Mouse (Mus musculus): ENCODE data around the gene Cd300lf. TPM values are rescaled to one million over a fixed set of nuclear protein-coding genes. Genes with fewer than 3 reads are reported as not detected.

Cd300lf gene
- polyA plus RNA-seq (2014; fragmentation: Illumina TruSeq; extraction: RNeasy Lipid Tissue Mini Kit (QIAGEN cat#74804); ENCODE audit: low replicate concordance), result 3.8 TPM

GRCm38 (mm10) chr11:115133800-115134199 is at the start of gene Cd300lf:
TSS of gene Cd300lf (minus strand) at chr11:115133992.

GRCm38 (mm10) chr11:115162832-115163480 is 29.2 kb upstream of the Cd300lf start, which contains the start of gene Slc9a3r1:
TSS of gene Slc9a3r1 (plus strand) at chr11:115163341.

GRCm38 (mm10) chr11:115091362-115091901 is 42.4 kb downstream of the Cd300lf start, which contains the start of gene Rab37:
TSS of gene Rab37 (plus strand) at chr11:115091431.

Other genes starting within 250 kb of the Cd300lf start
- 6.1 TPM for gene Cd300a, start 244.0 kb downstream of the Cd300lf start, polyA plus RNA-seq (2014; fragmentation: Illumina TruSeq; extraction: RNeasy Lipid Tissue Mini Kit (QIAGEN cat#74804); ENCODE audit: low replicate concordance)
- not detected for gene Cd300lb, start 199.6 kb downstream of the Cd300lf start, polyA plus RNA-seq (2014; fragmentation: Illumina TruSeq; extraction: RNeasy Lipid Tissue Mini Kit (QIAGEN cat#74804); ENCODE audit: low replicate concordance)
- gene Cd300c, start 164.8 kb downstream of the Cd300lf start, polyA plus RNA-seq (2014; fragmentation: Illumina TruSeq; extraction: RNeasy Lipid Tissue Mini Kit (QIAGEN cat#74804); ENCODE audit: low replicate concordance), result not detected
- gene Cd300ld, start 144.1 kb downstream of the Cd300lf start, polyA plus RNA-seq (2014; fragmentation: Illumina TruSeq; extraction: RNeasy Lipid Tissue Mini Kit (QIAGEN cat#74804); ENCODE audit: low replicate concordance), result 1.8 TPM
- gene Cd300c2, start 132.1 kb downstream of the Cd300lf start, polyA plus RNA-seq (2014; fragmentation: Illumina TruSeq; extraction: RNeasy Lipid Tissue Mini Kit (QIAGEN cat#74804); ENCODE audit: low replicate concordance), result 0.67 TPM
- not detected for gene Cd300ld2, start 117.8 kb downstream of the Cd300lf start, polyA plus RNA-seq (2014; fragmentation: Illumina TruSeq; extraction: RNeasy Lipid Tissue Mini Kit (QIAGEN cat#74804); ENCODE audit: low replicate concordance)
- gene Cd300ld4, start 107.0 kb downstream of the Cd300lf start, polyA plus RNA-seq (2014; fragmentation: Illumina TruSeq; extraction: RNeasy Lipid Tissue Mini Kit (QIAGEN cat#74804); ENCODE audit: low replicate concordance), result not detected
- not detected for gene Cd300ld5, start 96.2 kb downstream of the Cd300lf start, polyA plus RNA-seq (2014; fragmentation: Illumina TruSeq; extraction: RNeasy Lipid Tissue Mini Kit (QIAGEN cat#74804); ENCODE audit: low replicate concordance)
- not detected for gene Cd300ld3, start 85.6 kb downstream of the Cd300lf start, polyA plus RNA-seq (2014; fragmentation: Illumina TruSeq; extraction: RNeasy Lipid Tissue Mini Kit (QIAGEN cat#74804); ENCODE audit: low replicate concordance)
- 0.59 TPM for gene Cd300e, start 71.8 kb downstream of the Cd300lf start, polyA plus RNA-seq (2014; fragmentation: Illumina TruSeq; extraction: RNeasy Lipid Tissue Mini Kit (QIAGEN cat#74804); ENCODE audit: low replicate concordance)
- 1.3 TPM for gene Rab37, start 42.6 kb downstream of the Cd300lf start, polyA plus RNA-seq (2014; fragmentation: Illumina TruSeq; extraction: RNeasy Lipid Tissue Mini Kit (QIAGEN cat#74804); ENCODE audit: low replicate concordance)
- gene Slc9a3r1, start 29.3 kb upstream of the Cd300lf start, polyA plus RNA-seq (2014; fragmentation: Illumina TruSeq; extraction: RNeasy Lipid Tissue Mini Kit (QIAGEN cat#74804); ENCODE audit: low replicate concordance), result 85.9 TPM
- 0.26 TPM for gene Tmem104, start 53.5 kb upstream of the Cd300lf start, polyA plus RNA-seq (2014; fragmentation: Illumina TruSeq; extraction: RNeasy Lipid Tissue Mini Kit (QIAGEN cat#74804); ENCODE audit: low replicate concordance)
- not detected for gene Nat9, start 53.9 kb upstream of the Cd300lf start, polyA plus RNA-seq (2014; fragmentation: Illumina TruSeq; extraction: RNeasy Lipid Tissue Mini Kit (QIAGEN cat#74804); ENCODE audit: low replicate concordance)
- not detected for gene Grin2c, start 133.3 kb upstream of the Cd300lf start, polyA plus RNA-seq (2014; fragmentation: Illumina TruSeq; extraction: RNeasy Lipid Tissue Mini Kit (QIAGEN cat#74804); ENCODE audit: low replicate concordance)
- 2.0 TPM for gene Fdxr, start 143.1 kb upstream of the Cd300lf start, polyA plus RNA-seq (2014; fragmentation: Illumina TruSeq; extraction: RNeasy Lipid Tissue Mini Kit (QIAGEN cat#74804); ENCODE audit: low replicate concordance)
- gene Fads6, start 163.7 kb upstream of the Cd300lf start, polyA plus RNA-seq (2014; fragmentation: Illumina TruSeq; extraction: RNeasy Lipid Tissue Mini Kit (QIAGEN cat#74804); ENCODE audit: low replicate concordance), result 1.4 TPM
- not detected for gene Otop2, start 173.2 kb upstream of the Cd300lf start, polyA plus RNA-seq (2014; fragmentation: Illumina TruSeq; extraction: RNeasy Lipid Tissue Mini Kit (QIAGEN cat#74804); ENCODE audit: low replicate concordance)
- gene Ush1g, start 188.0 kb upstream of the Cd300lf start, polyA plus RNA-seq (2014; fragmentation: Illumina TruSeq; extraction: RNeasy Lipid Tissue Mini Kit (QIAGEN cat#74804); ENCODE audit: low replicate concordance), result not detected
- 0.45 TPM for gene Otop3, start 200.7 kb upstream of the Cd300lf start, polyA plus RNA-seq (2014; fragmentation: Illumina TruSeq; extraction: RNeasy Lipid Tissue Mini Kit (QIAGEN cat#74804); ENCODE audit: low replicate concordance)
- gene Hid1, start 233.8 kb upstream of the Cd300lf start, polyA plus RNA-seq (2014; fragmentation: Illumina TruSeq; extraction: RNeasy Lipid Tissue Mini Kit (QIAGEN cat#74804); ENCODE audit: low replicate concordance), result 2.0 TPM
- not detected for gene Cdr2l, start 247.9 kb upstream of the Cd300lf start, polyA plus RNA-seq (2014; fragmentation: Illumina TruSeq; extraction: RNeasy Lipid Tissue Mini Kit (QIAGEN cat#74804); ENCODE audit: low replicate concordance)

Data from small intestine, adult 10 weeks (tissue).